Mouse (Mus musculus) CH12.LX (cell line): Measurements from ENCODE around the gene Cluap1. TPM values are rescaled to one million over a fixed set of nuclear protein-coding genes. Genes with fewer than 3 reads are reported as not detected.

ENCODE experiments used
- DNase-seq: peaks from one replicate; pipeline ENCODE4 v3.0.0-alpha.2; 2013; ENCODE audit errors: extremely low read depth
- H3K27ac ChIP-seq: 2 replicates; pipeline ENCODE4 v1.5.1; 2012; ENCODE audit warnings: low read depth, mild to moderate bottlenecking, control low read depth, moderate library complexity; ENCODE audit not compliant: insufficient read depth
- H3K27me3 ChIP-seq: replicated peaks from 2 replicates; pipeline ENCODE3; 2012; ENCODE audit warnings: inconsistent platforms
- H3K36me3 ChIP-seq, 2 experiments: replicated peaks in 1 of 2; 2 replicates each; pipeline versions ENCODE3 to v1.6.1; 2012; ENCODE audit warnings: inconsistent platforms in 1 of 2, low read length in 1 of 2, mild to moderate bottlenecking in 1 of 2, mixed read lengths in 1 of 2, moderate library complexity in 1 of 2; ENCODE audit not compliant: control insufficient read depth in 1 of 2, insufficient read depth in 1 of 2
- H3K4me1 ChIP-seq, 2 experiments: 2 replicates each; pipeline ENCODE4 v1.6.1; 2012; ENCODE audit warnings: inconsistent platforms in 1 of 2, moderate library complexity in 1 of 2; ENCODE audit not compliant: insufficient read depth in 2 of 2, control insufficient read depth in 1 of 2
- H3K4me2 ChIP-seq: 2 replicates; pipeline ENCODE4 v1.6.1; 2012; ENCODE audit warnings: low read depth, mild to moderate bottlenecking, control low read depth; ENCODE audit not compliant: poor library complexity, insufficient read depth, severe bottlenecking
- H3K4me3 ChIP-seq, 3 experiments: fragments of 150-350 bp in 1 of 3; sonication (generic) in 1 of 3; replicated peaks in 1 of 3; 2 replicates each; pipeline versions ENCODE3 to v1.5.1; 2011 to 2012; ENCODE audit warnings: low read depth in 2 of 3, low read length in 2 of 3, mild to moderate bottlenecking in 2 of 3, moderate library complexity in 2 of 3, control low read depth in 1 of 3, improper control_type of control experiment in 1 of 3, inconsistent platforms in 1 of 3, mixed read lengths in 1 of 3; ENCODE audit not compliant: poor library complexity in 1 of 3
- H3K79me2 ChIP-seq: replicated peaks from 2 replicates; pipeline ENCODE4 v1.6.1; 2012; ENCODE audit warnings: mild to moderate bottlenecking, moderate library complexity; ENCODE audit not compliant: control insufficient read depth, poor library complexity, insufficient read depth, severe bottlenecking; ENCODE audit errors: extremely low read depth
- H3K9ac ChIP-seq: 2 replicates; pipeline ENCODE4 v1.6.1; 2012; ENCODE audit warnings: low read depth, mild to moderate bottlenecking, control low read depth, moderate library complexity; ENCODE audit not compliant: insufficient read depth
- H3K9me3 ChIP-seq: replicated peaks from 2 replicates; pipeline ENCODE3; 2012; ENCODE audit warnings: low read length, inconsistent platforms, mixed read lengths
- BHLHE40 ChIP-seq: IDR thresholded peaks from 2 replicates; pipeline ENCODE4 v1.6.1; 2011; ENCODE audit warnings: mild to moderate bottlenecking, low read depth, low read length, improper control_type of control experiment
- CHD1 ChIP-seq: IDR thresholded peaks from 2 replicates; pipeline ENCODE4 v1.6.1; 2012; ENCODE audit warnings: low read depth, low read length, improper control_type of control experiment, inconsistent platforms
- E2F4 ChIP-seq: IDR thresholded peaks from 2 replicates; pipeline ENCODE4 v1.6.1; 2011; ENCODE audit warnings: low read depth, low read length, improper control_type of control experiment; ENCODE audit not compliant: insufficient replicate concordance
- HCFC1 ChIP-seq: IDR thresholded peaks from 2 replicates; pipeline ENCODE4 v1.6.1; 2012; ENCODE audit warnings: low read depth, mild to moderate bottlenecking, inconsistent platforms, low read length, improper control_type of control experiment
- MAFK ChIP-seq: IDR thresholded peaks from 2 replicates; pipeline ENCODE4 v1.6.1; 2011; ENCODE audit warnings: low read length, improper control_type of control experiment; ENCODE audit not compliant: insufficient replicate concordance
- MAX ChIP-seq: IDR thresholded peaks from 2 replicates; pipeline ENCODE4 v1.6.1; 2011; ENCODE audit warnings: low read length, improper control_type of control experiment
- MYC ChIP-seq: IDR thresholded peaks from 2 replicates; pipeline ENCODE4 v1.6.1; 2011; ENCODE audit warnings: low read depth, mild to moderate bottlenecking, improper control_type of control experiment, low read length
- RAD21 ChIP-seq: IDR thresholded peaks from 2 replicates; pipeline ENCODE4 v1.6.1; 2011; ENCODE audit warnings: low read depth, mild to moderate bottlenecking, low read length, improper control_type of control experiment, moderate library complexity
- SIN3A ChIP-seq: IDR thresholded peaks from 2 replicates; pipeline ENCODE4 v1.6.1; 2012; ENCODE audit warnings: low read length, improper control_type of control experiment, inconsistent platforms
- USF1 ChIP-seq: IDR thresholded peaks from 2 replicates; pipeline ENCODE4 v1.6.1; 2014; ENCODE audit warnings: low read depth, mild to moderate bottlenecking, inconsistent platforms, low read length, improper control_type of control experiment
- USF2 ChIP-seq: conservative IDR thresholded peaks from 2 replicates; pipeline ENCODE4 v1.6.1; 2011; ENCODE audit warnings: low read depth, low read length, improper control_type of control experiment
- ZKSCAN1 ChIP-seq: IDR thresholded peaks from 2 replicates; pipeline ENCODE4 v1.6.1; 2012; ENCODE audit warnings: low read depth, inconsistent platforms, low read length, improper control_type of control experiment, borderline replicate concordance
- dilution Hi-C: fragments of 300-500 bp; cut with MboI; formaldehyde crosslinking; loops from 2 replicates; pipeline ENCODE4 v1.14.3; 2020; ENCODE audit warnings: low sequenced_read_pairs; ENCODE audit not compliant: extremely low pct_unique_long_range_greater_than_20kb, extremely low pct_ligation_motif_present
- in situ Hi-C: fragments of 300-500 bp; cut with MboI; formaldehyde crosslinking; loops from 3 replicates; pipeline ENCODE4 v1.14.3; 2019; ENCODE audit warnings: low sequenced_read_pairs, low pct_ligation_motif_present, low pct_unique_long_range_greater_than_20kb, mixed read lengths
- polyA plus RNA-seq: library from polyadenylated mRNA; unstranded; fragments of >175 nt; gene quantifications from 2 replicates; pipeline ENCODE4 v1.2.1, GENCODE M21; 2012; ENCODE audit warnings: low read depth; ENCODE audit not compliant: insufficient read length
- total RNA-seq, 2 experiments: library from RNA; depleted of rRNA; stranded (reverse); fragments of 300-350 nt in 1 of 2; fragments of >200 nt in 1 of 2; gene quantifications; 2 replicates each; pipeline ENCODE4 v1.2.3; 2012 to 2014

Gene Cluap1
- total and polyA plus RNA-seq, 3 experiments = 33.7 to 47.0 (median 46.5) TPM

DNA sequence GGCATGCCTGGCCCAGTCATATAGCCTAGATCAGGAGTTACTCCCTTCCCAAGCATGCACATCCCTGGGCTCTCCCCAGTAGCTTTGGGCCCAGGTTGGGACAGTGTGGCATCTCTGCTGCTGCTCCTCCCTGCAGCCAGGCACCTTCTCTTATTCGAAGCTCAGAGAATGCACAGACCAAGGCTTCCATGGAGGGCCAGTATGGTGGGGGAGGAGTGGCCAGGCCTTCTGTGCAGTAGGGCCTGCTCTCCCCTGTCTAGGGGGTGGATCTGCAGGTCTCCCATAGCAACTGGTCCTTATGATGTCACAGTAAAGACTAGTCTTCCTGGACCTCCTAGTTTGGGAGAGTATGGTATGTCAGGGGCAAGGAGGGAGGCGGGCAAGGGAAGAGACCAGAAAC is 1.1 kb upstream of the Cluap1 start:
- Histone ChIP-seq H3K9ac (no peak overlapping the region), H3K27ac (no peak overlapping the region), H3K9me3 (no peaks in the 10 kb centered on the region), H3K4me2 (0 out of 2 replicates have a peak overlapping the region, but pooled peaks have one; percentile 49), H3K27me3 (no peaks in the 10 kb centered on the region), H3K36me3 (peaks cover 41 to 67% of the 10 kb centered on the region in 2 experiments), H3K4me3 (no peak overlapping the region), H3K4me1 (peaks cover 6 to 21% of the 10 kb centered on the region in 2 experiments), H3K79me2 (peaks cover 14% of the 10 kb centered on the region)
- in situ Hi-C loops (no loop called here), dilution Hi-C loops (no loop called here)
- no peak for TF ChIP-seq ZKSCAN1
- no peak for TF ChIP-seq USF1
- TF ChIP-seq BHLHE40 = no peak
- TF ChIP-seq E2F4 = no peak
- no peak for TF ChIP-seq HCFC1
- TF ChIP-seq MAX = no peak
- no peak for TF ChIP-seq USF2
- no peak for TF ChIP-seq MAFK
- no peak for DNase-seq

DNA sequence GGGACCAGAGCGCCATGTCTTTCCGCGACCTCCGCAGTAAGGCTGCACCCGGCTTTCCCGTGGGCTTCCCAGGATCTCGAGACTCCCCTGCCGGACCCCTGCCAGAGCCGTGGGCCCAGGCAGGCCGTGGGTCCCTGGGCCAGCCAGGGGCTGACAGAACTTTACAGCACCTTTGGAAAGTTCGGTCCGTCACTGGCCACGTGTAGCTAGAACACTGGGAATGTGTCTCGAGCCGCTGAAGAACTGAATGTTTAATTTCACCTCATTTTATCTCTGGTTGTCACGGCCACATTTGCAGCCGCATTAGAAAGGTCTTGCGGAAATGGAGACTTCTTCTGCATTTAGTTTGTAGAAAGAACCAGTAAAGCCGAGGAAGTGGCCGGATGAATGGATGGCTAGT is 517 bp downstream of the Cluap1 start:
- peak overlapping the region; percentile 89 for H3K9ac ChIP-seq
- peaks cover 14% of the 10 kb centered on the region for H3K79me2 ChIP-seq
- peaks cover 42 to 66% of the 10 kb centered on the region in 2 experiments for H3K36me3 ChIP-seq
- H3K4me1 ChIP-seq = peaks cover 6 to 21% of the 10 kb centered on the region in 2 experiments
- H3K4me2 ChIP-seq = peak overlapping the region; percentile 96
- DNase-seq = no peak
- H3K27ac ChIP-seq = no peak overlapping the region
- H3K4me3 ChIP-seq = peak overlapping the region; percentile 65 to 93 (median 91)
- no peaks in the 10 kb centered on the region for H3K27me3 ChIP-seq
- dilution Hi-C loops = no loop called here
- in situ Hi-C loops = no loop called here
- no peaks in the 10 kb centered on the region for H3K9me3 ChIP-seq
- peak; percentile 43 for TF ChIP-seq MYC
- peak; percentile 20 for TF ChIP-seq SIN3A
- no peak for TF ChIP-seq USF1
- 0 out of 2 replicates have a peak, but pooled peaks have one; percentile 70 for TF ChIP-seq CHD1

DNA sequence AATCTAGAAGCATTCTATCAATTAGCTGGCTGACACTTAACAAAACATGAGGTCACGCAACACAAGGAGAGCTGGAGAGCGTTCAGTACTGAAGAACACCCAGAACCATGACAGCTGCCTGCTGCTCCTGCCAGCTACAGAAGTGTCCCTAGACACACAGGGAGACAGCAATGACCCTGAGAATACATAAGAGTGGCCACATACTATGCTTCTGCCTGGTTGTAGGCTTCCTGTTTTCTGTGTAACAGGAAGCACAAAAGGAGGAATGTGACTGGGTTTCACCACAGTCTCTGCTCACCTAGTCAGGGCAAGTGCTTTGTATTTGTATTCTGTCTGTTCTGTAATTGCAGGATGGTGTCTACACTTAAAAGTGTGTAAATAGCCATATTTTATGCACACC is 12.2 kb downstream of the Cluap1 start:
- DNase-seq = no peak
- Histone ChIP-seq H3K36me3 (peaks cover 49 to 95% of the 10 kb centered on the region in 2 experiments), H3K79me2 (no peaks in the 10 kb centered on the region), H3K9me3 (peaks cover 8% of the 10 kb centered on the region), H3K4me1 (no peaks in the 10 kb centered on the region), H3K27ac (no peak overlapping the region), H3K9ac (no peak overlapping the region), H3K4me2 (no peak overlapping the region), H3K27me3 (no peaks in the 10 kb centered on the region), H3K4me3 (no peak overlapping the region)
- no peak for TF ChIP-seq RAD21
- in situ Hi-C loops = no loop called here
- dilution Hi-C loops = no loop called here
